In genomic region chr10:79700676-79701075, GRCm38 (mm10) we compare ENCODE assay signal across 8 mouse cellular contexts. TPM values are rescaled to one million over a fixed set of nuclear protein-coding genes. Genes with fewer than 3 reads are reported as not detected.
DNase-seq lines count a peak whose midpoint lies in the region; ATAC-seq and TF ChIP-seq lines count a peak whose summit lies in the region.
"Had no signal": no experiment of that assay in that cellular context is flagged by ENCODE, and none has a peak within 500 bp of the region (broad histone marks: within the 10 kb centered on the region; RNA-seq: fewer than 3 reads in every experiment).

No protein-coding gene starts in this region.

- H3K27me3 ChIP-seq in kidney, adult 2 months (replicated peaks; ENCODE audit: control insufficient read depth, insufficient read depth, low read length): no peaks in the 10 kb centered on the region
- no peaks in the 10 kb centered on the region for H3K27me3 ChIP-seq in intestine, postnatal 0 days (replicated peaks; ENCODE audit: control insufficient read depth, insufficient read depth, low read length)

- no peak overlapping the region for H3K9ac ChIP-seq in intestine, postnatal 0 days (ENCODE audit: low read depth, low read length)

- no peak for DNase-seq in kidney, adult 2 months
- no peak for DNase-seq in kidney, postnatal 36 days
- peak; percentile 29 for DNase-seq in ovary, postnatal 36 days (ENCODE audit: low spot score)
- no peak for DNase-seq in ovary, adult 18-20 months (ENCODE audit: low spot score)
- DNase-seq in Muller cell, postnatal 12 days (ENCODE audit: inconsistent ontology term): no peak
- DNase-seq in spleen, postnatal 4 days (ENCODE audit: low spot score in 2 of 2): no peak
- DNase-seq: thymus, postnatal 25 days had no signal

- ATAC-seq in intestine, postnatal 0 days: no peak

- no peak overlapping the region for H3K4me2 ChIP-seq in intestine, postnatal 0 days (replicated peaks; ENCODE audit: low read depth)

- TF ChIP-seq CTCF in kidney, adult 2 months (conservative IDR thresholded peaks at IDR 0.05; ENCODE audit: insufficient read depth, insufficient read length, low read depth, low read length): no peak
- no peak for TF ChIP-seq CTCF in intestine, postnatal 0 days (IDR thresholded peaks at IDR 0.05; ENCODE audit: low read depth)

- H3K36me3 ChIP-seq in kidney, adult 2 months (ENCODE audit: control insufficient read depth, insufficient read depth, low read length): no peaks in the 10 kb centered on the region
- no peaks in the 10 kb centered on the region for H3K36me3 ChIP-seq in intestine, postnatal 0 days (ENCODE audit: control insufficient read depth, insufficient read depth)

- peaks cover 8% of the 10 kb centered on the region; the same call in 1 of the 2 replicates for H3K4me1 ChIP-seq in kidney, adult 2 months (ENCODE audit: control insufficient read depth, insufficient read depth, low read length)
- H3K4me1 ChIP-seq in intestine, postnatal 0 days (replicated peaks; ENCODE audit: control insufficient read depth, insufficient read depth, low read length): peaks cover 23% of the 10 kb centered on the region

- no peak for TF ChIP-seq POLR2A in kidney, adult 2 months (IDR thresholded peaks at IDR 0.05; ENCODE audit: low read depth, low read length)

- H3K4me3 ChIP-seq in kidney, adult 2 months (ENCODE audit: insufficient read depth, low read depth, low read length): no peak overlapping the region
- H3K4me3 ChIP-seq in intestine, postnatal 0 days (ENCODE audit: low read depth, low read length): no peak overlapping the region

- 48% methylated on average over 7 of the region's 7 CpGs for WGBS in kidney, adult 2 months
- 23% methylated on average over 7 of the region's 7 CpGs for WGBS in intestine, postnatal 0 days

- peak overlapping the region; percentile 62; the same call in 1 of the 2 replicates for H3K27ac ChIP-seq in kidney, adult 2 months (ENCODE audit: insufficient read depth, low read depth, low read length)
- peak overlapping the region; percentile 64 for H3K27ac ChIP-seq in intestine, postnatal 0 days (ENCODE audit: low read depth, low read length)

- H3K9me3 ChIP-seq in intestine, postnatal 0 days (ENCODE audit: control insufficient read depth): no peaks in the 10 kb centered on the region

RNA-seq across cellular contexts. Expression of gene Bsg, which starts 3.6 kb away (rescaled TPM):
- polyA plus RNA-seq in kidney, adult 2 months (2012; rRNA removed): 825 and 914 TPM in 2 replicates
- 888 and 937 TPM in 2 replicates for polyA plus RNA-seq in intestine, postnatal 0 days (2015; fragmentation: Nextera tagmentation; extraction: Ambion mirVana)

RNA-seq across cellular contexts. Expression of gene Gzmm, which starts 11.9 kb away (rescaled TPM):
- polyA plus RNA-seq in kidney, adult 2 months (2012; rRNA removed): 0.34 and 0.94 TPM in 2 replicates
- polyA plus RNA-seq in intestine, postnatal 0 days (2015; fragmentation: Nextera tagmentation; extraction: Ambion mirVana): 0.16 and 0.26 TPM in 2 replicates

RNA-seq across cellular contexts. Expression of gene Hcn2, which starts 15.8 kb away (rescaled TPM):
- polyA plus RNA-seq in kidney, adult 2 months (2012; rRNA removed): 1.5 and 1.9 TPM in 2 replicates
- 0.38 and 0.43 TPM in 2 replicates for polyA plus RNA-seq in intestine, postnatal 0 days (2015; fragmentation: Nextera tagmentation; extraction: Ambion mirVana)

RNA-seq across cellular contexts. Expression of gene Cdc34, which starts 18.7 kb away (rescaled TPM):
- 159 and 183 TPM in 2 replicates for polyA plus RNA-seq in kidney, adult 2 months (2012; rRNA removed)
- polyA plus RNA-seq in intestine, postnatal 0 days (2015; fragmentation: Nextera tagmentation; extraction: Ambion mirVana): 88.0 and 89.6 TPM in 2 replicates

RNA-seq across cellular contexts. Expression of gene Tpgs1, which starts 31.5 kb away (rescaled TPM):
- 60.3 and 75.2 TPM in 2 replicates for polyA plus RNA-seq in kidney, adult 2 months (2012; rRNA removed)
- 47.6 and 48.5 TPM in 2 replicates for polyA plus RNA-seq in intestine, postnatal 0 days (2015; fragmentation: Nextera tagmentation; extraction: Ambion mirVana)
